Mouse (Mus musculus) kidney, embryonic 15.5 days (tissue): ENCODE data around the gene Htr1f. TPM values are rescaled to one million over a fixed set of nuclear protein-coding genes. Genes with fewer than 3 reads are reported as not detected.

Experiments used
- ATAC-seq: fragments of 200-750 bp; cut with Nextera tagmentation; replicated peaks from 2 replicates; pipeline ENCODE4 v1.8.0; 2017; ENCODE audit warnings: moderate TSS enrichment; ENCODE audit not compliant: low FRiP score
- H3K27ac ChIP-seq: fragments of 300-500 bp; sonication (generic); 2 replicates; pipeline ENCODE4 v1.5.1; 2015; ENCODE audit warnings: mild to moderate bottlenecking, inconsistent platforms
- H3K27me3 ChIP-seq: fragments of 300-500 bp; sonication (generic); 2 replicates; pipeline ENCODE4 v1.6.1; 2015; ENCODE audit warnings: inconsistent platforms
- H3K36me3 ChIP-seq: fragments of 300-500 bp; sonication (generic); 2 replicates; pipeline ENCODE4 v1.6.1; 2015; ENCODE audit warnings: inconsistent platforms
- H3K4me1 ChIP-seq: fragments of 300-500 bp; sonication (generic); 2 replicates; pipeline ENCODE4 v1.6.1; 2015; ENCODE audit warnings: inconsistent platforms
- H3K4me2 ChIP-seq: fragments of 300-500 bp; sonication (generic); 2 replicates; pipeline ENCODE4 v1.6.1; 2015; ENCODE audit warnings: moderate library complexity, mild to moderate bottlenecking, inconsistent platforms
- H3K4me3 ChIP-seq: fragments of 300-500 bp; sonication (generic); replicated peaks from 2 replicates; pipeline ENCODE4 v1.5.1; 2015; ENCODE audit warnings: mild to moderate bottlenecking, inconsistent platforms
- H3K9ac ChIP-seq: fragments of 300-500 bp; sonication (generic); 2 replicates; pipeline ENCODE4 v1.6.1; 2015; ENCODE audit warnings: mild to moderate bottlenecking, inconsistent platforms
- H3K9me3 ChIP-seq: fragments of 300-500 bp; sonication (generic); replicated peaks from 2 replicates; pipeline ENCODE4 v1.6.1; 2016; ENCODE audit warnings: inconsistent platforms
- WGBS: fragments of 180-500 bp; shearing (Covaris S2); methylation state at CpG from one replicate; pipeline ENCODE4 v1.1.7; 2015; ENCODE audit warnings: mixed read lengths; 5-methylcytosine and 5-hydroxymethylcytosine counted together
- microRNA-seq: library from miRNA; unstranded; fragments of <30 nt; microRNA quantifications from one replicate; pipeline ENCODE4, GENCODE M21; 2016
- polyA plus RNA-seq: library from polyadenylated mRNA; unstranded; fragments of >200 nt; fragmentation: Nextera tagmentation; extraction: Ambion mirVana; gene quantifications from 2 replicates; pipeline ENCODE4 v1.2.1, GENCODE M21; 2015

Htr1f gene
- polyA plus RNA-seq, 1 experiment from 2014 or later = 0.09 TPM

- WGBS = 80% methylated on average over 3 of the region's 3 CpGs
- no peaks in the 10 kb centered on the region for H3K27me3 ChIP-seq
- H3K36me3 ChIP-seq = no peaks in the 10 kb centered on the region
- no peak overlapping the region for H3K4me3 ChIP-seq
- H3K9ac ChIP-seq = no peak overlapping the region
- no peaks in the 10 kb centered on the region for H3K9me3 ChIP-seq
- H3K27ac ChIP-seq = no peak overlapping the region
- no peak overlapping the region for H3K4me2 ChIP-seq
- peaks cover 13% of the 10 kb centered on the region for H3K4me1 ChIP-seq
- ATAC-seq = no peak
Observed at GRCm38 (mm10) chr16:64880986-64881385, 224.7 kb downstream of the Htr1f start.

GRCm38 (mm10) chr16:64879735-64880134 is 225.9 kb downstream of the Htr1f start:
- no peaks in the 10 kb centered on the region for H3K9me3 ChIP-seq
- no peaks in the 10 kb centered on the region for H3K27me3 ChIP-seq
- H3K27ac ChIP-seq = no peak overlapping the region
- H3K4me2 ChIP-seq = no peak overlapping the region
- H3K4me1 ChIP-seq = peaks cover 10% of the 10 kb centered on the region
- WGBS = 39% methylated on average over 5 of the region's 5 CpGs
- no peak overlapping the region for H3K9ac ChIP-seq
- ATAC-seq = no peak
- no peaks in the 10 kb centered on the region for H3K36me3 ChIP-seq
- H3K4me3 ChIP-seq = no peak overlapping the region

GRCm38 (mm10) chr16:64878611-64879132 is 227.0 kb downstream of the Htr1f start:
- no peak for ATAC-seq
- Histone ChIP-seq H3K4me3 (no peak overlapping the region), H3K9me3 (no peaks in the 10 kb centered on the region), H3K27ac (no peak overlapping the region), H3K4me1 (no peaks in the 10 kb centered on the region), H3K4me2 (no peak overlapping the region), H3K9ac (no peak overlapping the region), H3K27me3 (no peaks in the 10 kb centered on the region), H3K36me3 (no peaks in the 10 kb centered on the region)
- WGBS = 71% methylated on average over 3 of the region's 3 CpGs

DNA sequence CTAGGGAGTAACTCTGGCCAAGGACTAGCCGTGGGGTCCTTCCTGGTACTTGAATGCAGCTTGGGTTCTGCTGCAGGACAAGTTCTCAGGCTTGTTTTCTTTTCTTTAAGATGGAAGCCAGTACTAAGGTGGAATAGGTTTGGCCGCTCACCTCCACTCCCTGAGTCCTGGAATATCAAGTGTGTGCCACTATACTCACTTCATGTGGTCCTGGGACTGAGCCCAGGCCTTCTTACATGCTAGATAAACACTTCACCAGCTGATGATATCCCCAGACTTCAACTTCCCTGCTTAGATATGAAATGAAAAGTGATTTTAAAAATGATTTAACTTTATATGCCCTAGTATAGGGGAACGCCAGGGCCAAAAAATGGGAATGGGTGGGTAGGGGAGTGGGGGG is 228.3 kb downstream of the Htr1f start:
- H3K27ac ChIP-seq = no peak overlapping the region
- H3K27me3 ChIP-seq = no peaks in the 10 kb centered on the region
- WGBS = 78% methylated on average over 3 of the region's 3 CpGs

GRCm38 (mm10) chr16:64876631-64877265 is 228.9 kb downstream of the Htr1f start:
- WGBS = 75% methylated on average over 4 of the region's 4 CpGs
- no peak for ATAC-seq

More for the DNA sequence above, 228.3 kb downstream of the Htr1f start:
- no peak for ATAC-seq
- Histone ChIP-seq H3K9me3 (no peaks in the 10 kb centered on the region), H3K36me3 (no peaks in the 10 kb centered on the region), H3K4me3 (no peak overlapping the region), H3K9ac (no peak overlapping the region), H3K4me1 (0 out of 2 replicates have a peak, but pooled peaks cover 3% of the 10 kb centered on the region), H3K4me2 (no peak overlapping the region)

GRCm38 (mm10) chr16:64875822-64876221 is 229.8 kb downstream of the Htr1f start:
- 87% methylated on average over 1 of the region's 1 CpGs for WGBS
- Histone ChIP-seq H3K36me3 (no peaks in the 10 kb centered on the region), H3K9me3 (no peaks in the 10 kb centered on the region), H3K27ac (no peak overlapping the region), H3K27me3 (no peaks in the 10 kb centered on the region), H3K4me1 (0 out of 2 replicates have a peak, but pooled peaks cover 5% of the 10 kb centered on the region), H3K4me3 (no peak overlapping the region), H3K4me2 (no peak overlapping the region), H3K9ac (no peak overlapping the region)
- ATAC-seq = no peak

More at GRCm38 (mm10) chr16:64876631-64877265, 228.9 kb downstream of the Htr1f start:
- no peaks in the 10 kb centered on the region for H3K9me3 ChIP-seq
- H3K36me3 ChIP-seq = no peaks in the 10 kb centered on the region
- H3K27ac ChIP-seq = no peak overlapping the region
- H3K9ac ChIP-seq = no peak overlapping the region
- no peaks in the 10 kb centered on the region for H3K27me3 ChIP-seq
- no peak overlapping the region for H3K4me3 ChIP-seq
- no peak overlapping the region for H3K4me2 ChIP-seq
- H3K4me1 ChIP-seq = 0 out of 2 replicates have a peak, but pooled peaks cover 5% of the 10 kb centered on the region

GRCm38 (mm10) chr16:64875384-64875783 is 230.3 kb downstream of the Htr1f start:
- ATAC-seq = no peak
- no peaks in the 10 kb centered on the region for H3K36me3 ChIP-seq
- H3K27ac ChIP-seq = no peak overlapping the region

More at GRCm38 (mm10) chr16:64875384-64875783, 230.3 kb downstream of the Htr1f start:
- H3K27me3 ChIP-seq = no peaks in the 10 kb centered on the region
- WGBS = 97% methylated on average over 10 of the region's 10 CpGs
- no peak overlapping the region for H3K9ac ChIP-seq
- H3K9me3 ChIP-seq = no peaks in the 10 kb centered on the region
- no peak overlapping the region for H3K4me2 ChIP-seq
- no peak overlapping the region for H3K4me3 ChIP-seq
- 0 out of 2 replicates have a peak, but pooled peaks cover 5% of the 10 kb centered on the region for H3K4me1 ChIP-seq

Small RNA genes within 50 kb of the gene (microRNA-seq; reads per million reads assigned to microRNA genes)
- gene Gm23374 = not detected
